Mouse (Mus musculus): ENCODE measurements at regions not wholly inside any gene's neighbourhood (a gene's known extent, or its start where the extent isn't known, plus 50 kb on each side); places are given as distances from the start of the nearest gene placed in this dataset.

- no peaks in the 10 kb centered on the region for H3K79me2 ChIP-seq (replicated peaks; ENCODE audit: control insufficient read depth, extremely low read depth, insufficient read depth, poor library complexity, severe bottlenecking)
- no peak overlapping the region for H3K9ac ChIP-seq (ENCODE audit: insufficient read depth, low read depth)
- no peaks in the 10 kb centered on the region for H3K4me1 ChIP-seq (ENCODE audit: control insufficient read depth in 1 of 2, insufficient read depth in 2 of 2)
- H3K4me3 ChIP-seq (replicated peaks in 1 of 3; ENCODE audit: low read depth in 2 of 3, low read length in 2 of 3, poor library complexity in 1 of 3): no peak overlapping the region
- no peaks in the 10 kb centered on the region for H3K27me3 ChIP-seq (replicated peaks)
- H3K27ac ChIP-seq (ENCODE audit: insufficient read depth, low read depth): no peak overlapping the region
- DNase-seq (ENCODE audit: extremely low read depth): no peak
- in situ Hi-C loops (cut with MboI; ENCODE audit: low pct_ligation_motif_present, low pct_unique_long_range_greater_than_20kb, low sequenced_read_pairs) (no loop called here), dilution Hi-C loops (cut with MboI; ENCODE audit: extremely low pct_ligation_motif_present, extremely low pct_unique_long_range_greater_than_20kb, low sequenced_read_pairs) (no loop called here)
- H3K36me3 ChIP-seq (replicated peaks in 1 of 2; ENCODE audit: control insufficient read depth in 1 of 2, insufficient read depth in 1 of 2, low read length in 1 of 2): no peaks in the 10 kb centered on the region
- no peaks in the 10 kb centered on the region for H3K9me3 ChIP-seq (replicated peaks; ENCODE audit: low read length)
- no peak for TF ChIP-seq RAD21 (IDR thresholded peaks at IDR 0.05; ENCODE audit: low read depth, low read length)
- no peak for TF ChIP-seq ZNF384 (IDR thresholded peaks at IDR 0.05; ENCODE audit: low read depth, low read length)
- no peak for TF ChIP-seq RCOR1 (conservative IDR thresholded peaks at IDR 0.05; ENCODE audit: low read depth, low read length)
- TF ChIP-seq POLR2AphosphoS2 (IDR thresholded peaks at IDR 0.05; ENCODE audit: low read depth, low read length): no peak
- no peak for TF ChIP-seq MEF2A (IDR thresholded peaks at IDR 0.05; ENCODE audit: borderline replicate concordance, low read depth, low read length)
- TF ChIP-seq CTCF (conservative IDR thresholded peaks at IDR 0.05 in 1 of 2, IDR thresholded peaks at IDR 0.05 in 1 of 2; ENCODE audit: low read depth in 2 of 2, low read length in 2 of 2): no peak
- no peak for TF ChIP-seq TCF12 (IDR thresholded peaks at IDR 0.05; ENCODE audit: low read depth, low read length)
- no peak for TF ChIP-seq IRF4 (IDR thresholded peaks at IDR 0.05; ENCODE audit: low read depth, low read length)
- TF ChIP-seq CHD2 (IDR thresholded peaks at IDR 0.05; ENCODE audit: low read length): no peak
- TF ChIP-seq ETS1 (conservative IDR thresholded peaks at IDR 0.05; ENCODE audit: low read depth, low read length): no peak
- H3K4me2 ChIP-seq (ENCODE audit: insufficient read depth, low read depth, poor library complexity, severe bottlenecking): no peak overlapping the region
Observed at GRCm38 (mm10) chr11:19747973-19748559, 176.1 kb upstream of the Spred2 start.

GRCm38 (mm10) chr11:19758892-19759291, 165.3 kb upstream of the Spred2 start:
- DNase-seq (ENCODE audit: extremely low read depth): no peak
- in situ Hi-C loops (cut with MboI; ENCODE audit: low pct_ligation_motif_present, low pct_unique_long_range_greater_than_20kb, low sequenced_read_pairs) (loop anchor here (25.0 kb wide), 2 partner anchors 722 to 947 kb away; no protein-coding TSS in a partner anchor), dilution Hi-C loops (cut with MboI; ENCODE audit: extremely low pct_ligation_motif_present, extremely low pct_unique_long_range_greater_than_20kb, low sequenced_read_pairs) (no loop called here)
- H3K9me3 ChIP-seq (replicated peaks; ENCODE audit: low read length): no peaks in the 10 kb centered on the region
- H3K4me2 ChIP-seq (ENCODE audit: insufficient read depth, low read depth, poor library complexity, severe bottlenecking): no peak overlapping the region
- H3K36me3 ChIP-seq (replicated peaks in 1 of 2; ENCODE audit: control insufficient read depth in 1 of 2, insufficient read depth in 1 of 2, low read length in 1 of 2): no peaks in the 10 kb centered on the region
- TF ChIP-seq HCFC1 (IDR thresholded peaks at IDR 0.05; ENCODE audit: low read depth, low read length) (no peak), KAT2A (IDR thresholded peaks at IDR 0.05; ENCODE audit: insufficient replicate concordance, low read length) (no peak), MEF2A (IDR thresholded peaks at IDR 0.05; ENCODE audit: borderline replicate concordance, low read depth, low read length) (no peak), TCF12 (IDR thresholded peaks at IDR 0.05; ENCODE audit: low read depth, low read length) (no peak), PAX5 (IDR thresholded peaks at IDR 0.05; ENCODE audit: low read length) (no peak)
- no peaks in the 10 kb centered on the region for H3K27me3 ChIP-seq (replicated peaks)
- no peak overlapping the region for H3K4me3 ChIP-seq (replicated peaks in 1 of 3; ENCODE audit: low read depth in 2 of 3, low read length in 2 of 3, poor library complexity in 1 of 3)
- no peaks in the 10 kb centered on the region for H3K79me2 ChIP-seq (replicated peaks; ENCODE audit: control insufficient read depth, extremely low read depth, insufficient read depth, poor library complexity, severe bottlenecking)
- 0 out of 4 replicates have a peak, but pooled peaks cover 2 to 3% of the 10 kb centered on the region in 2 experiments for H3K4me1 ChIP-seq (ENCODE audit: control insufficient read depth in 1 of 2, insufficient read depth in 2 of 2)
- H3K9ac ChIP-seq (ENCODE audit: insufficient read depth, low read depth): no peak overlapping the region
- no peak overlapping the region for H3K27ac ChIP-seq (ENCODE audit: insufficient read depth, low read depth)
